Mouse (Mus musculus) erythroid progenitor cell, adult 5-6 weeks (primary cell): ENCODE measurements around the gene Siah1b. TPM values are rescaled to one million over a fixed set of nuclear protein-coding genes. Genes with fewer than 3 reads are reported as not detected.

ENCODE experiments used
- ATAC-seq: replicated peaks from 2 replicates; pipeline ENCODE4 v1.8.0; 2016; ENCODE audit warnings: moderate number of reproducible peaks, mild to moderate bottlenecking, moderate TSS enrichment, inconsistent platforms; ENCODE audit not compliant: poor library complexity, low FRiP score, severe bottlenecking
- total RNA-seq, 2 experiments: library from RNA; stranded (forward) in 1 of 2; stranded (reverse) in 1 of 2; fragments of 150-400 nt in 1 of 2; fragments of 186-747, 209-891 nt in 1 of 2; gene quantifications; 2 replicates each; pipeline versions ENCODE4 v1.2.3 to v1.2.4; 2015 to 2017; ENCODE audit warnings: low replicate concordance in 2 of 2

The Siah1b gene
- total RNA-seq, 2 experiments from 2014 or later, result 18.4 to 20.3 TPM

- ATAC-seq, result no peak
These were observed 40.4 kb downstream of the Siah1b start for GRCm38 (mm10) chrX:164035931-164036330.

GRCm38 (mm10) chrX:164035401-164035800, 40.9 kb downstream of the Siah1b start:
- no peak for ATAC-seq

GRCm38 (mm10) chrX:164032526-164032925, 43.8 kb downstream of the Siah1b start:
- ATAC-seq, result no peak

- peak; percentile 100 for ATAC-seq
These were observed 48.5 kb downstream of the Siah1b start, which contains the start of gene Car5b for GRCm38 (mm10) chrX:164027607-164028289. TSS of gene Car5b (minus strand) at chrX:164027997.

Other genes with a start within 250 kb of the Siah1b start
- gene Ap1s2, start 167.5 kb downstream of the Siah1b start, total RNA-seq (2015; ENCODE audit: low replicate concordance), result 17.3 and 26.0 TPM in 2 replicates
- 8.5 and 14.2 TPM in 2 replicates for gene Ap1s2, start 167.5 kb downstream of the Siah1b start, total RNA-seq (2017; ENCODE audit: low replicate concordance)
- 26.4 and 50.5 TPM in 2 replicates for gene Zrsr2, start 117.8 kb downstream of the Siah1b start, total RNA-seq (2015; ENCODE audit: low replicate concordance)
- gene Zrsr2, start 117.8 kb downstream of the Siah1b start, total RNA-seq (2017; ENCODE audit: low replicate concordance), result 40.2 and 51.1 TPM in 2 replicates
- not detected in 2 replicates for gene Car5b, start 48.5 kb downstream of the Siah1b start, total RNA-seq (2015; ENCODE audit: low replicate concordance)
- not detected in 2 replicates for gene Car5b, start 48.5 kb downstream of the Siah1b start, total RNA-seq (2017; ENCODE audit: low replicate concordance)
- not detected in 2 replicates for gene Cltrn, start 12.3 kb upstream of the Siah1b start, total RNA-seq (2015; ENCODE audit: low replicate concordance)
- not detected in 2 replicates for gene Cltrn, start 12.3 kb upstream of the Siah1b start, total RNA-seq (2017; ENCODE audit: low replicate concordance)
- not detected in 2 replicates for gene Ace2, start 62.8 kb upstream of the Siah1b start, total RNA-seq (2015; ENCODE audit: low replicate concordance)
- not detected in 2 replicates for gene Ace2, start 62.8 kb upstream of the Siah1b start, total RNA-seq (2017; ENCODE audit: low replicate concordance)
- 2.5 TPM in 1 of 2 replicates, not detected in the other for gene Bmx, start 181.7 kb upstream of the Siah1b start, total RNA-seq (2015; ENCODE audit: low replicate concordance)
- gene Bmx, start 181.7 kb upstream of the Siah1b start, total RNA-seq (2017; ENCODE audit: low replicate concordance), result 0.61 and 3.9 TPM in 2 replicates
- 27.7 and 32.1 TPM in 2 replicates for gene Pir, start 192.9 kb upstream of the Siah1b start, total RNA-seq (2015; ENCODE audit: low replicate concordance)
- gene Pir, start 192.9 kb upstream of the Siah1b start, total RNA-seq (2017; ENCODE audit: low replicate concordance), result 37.7 and 38.7 TPM in 2 replicates